Mouse (Mus musculus) kidney, embryonic 15.5 days (tissue): ENCODE data around the gene Prrt1. TPM values are rescaled to one million over a fixed set of nuclear protein-coding genes. Genes with fewer than 3 reads are reported as not detected.

Experiments used
- ATAC-seq: fragments of 200-750 bp; cut with Nextera tagmentation; replicated peaks from 2 replicates; pipeline ENCODE4 v1.8.0; 2017; ENCODE audit warnings: moderate TSS enrichment; ENCODE audit not compliant: low FRiP score
- H3K27ac ChIP-seq: fragments of 300-500 bp; sonication (generic); 2 replicates; pipeline ENCODE4 v1.5.1; 2015; ENCODE audit warnings: mild to moderate bottlenecking, inconsistent platforms
- H3K27me3 ChIP-seq: fragments of 300-500 bp; sonication (generic); 2 replicates; pipeline ENCODE4 v1.6.1; 2015; ENCODE audit warnings: inconsistent platforms
- H3K36me3 ChIP-seq: fragments of 300-500 bp; sonication (generic); 2 replicates; pipeline ENCODE4 v1.6.1; 2015; ENCODE audit warnings: inconsistent platforms
- H3K4me1 ChIP-seq: fragments of 300-500 bp; sonication (generic); 2 replicates; pipeline ENCODE4 v1.6.1; 2015; ENCODE audit warnings: inconsistent platforms
- H3K4me2 ChIP-seq: fragments of 300-500 bp; sonication (generic); 2 replicates; pipeline ENCODE4 v1.6.1; 2015; ENCODE audit warnings: moderate library complexity, mild to moderate bottlenecking, inconsistent platforms
- H3K4me3 ChIP-seq: fragments of 300-500 bp; sonication (generic); replicated peaks from 2 replicates; pipeline ENCODE4 v1.5.1; 2015; ENCODE audit warnings: mild to moderate bottlenecking, inconsistent platforms
- H3K9ac ChIP-seq: fragments of 300-500 bp; sonication (generic); 2 replicates; pipeline ENCODE4 v1.6.1; 2015; ENCODE audit warnings: mild to moderate bottlenecking, inconsistent platforms
- H3K9me3 ChIP-seq: fragments of 300-500 bp; sonication (generic); replicated peaks from 2 replicates; pipeline ENCODE4 v1.6.1; 2016; ENCODE audit warnings: inconsistent platforms
- WGBS: fragments of 180-500 bp; shearing (Covaris S2); methylation state at CpG from one replicate; pipeline ENCODE4 v1.1.7; 2015; ENCODE audit warnings: mixed read lengths; 5-methylcytosine and 5-hydroxymethylcytosine counted together
- polyA plus RNA-seq: library from polyadenylated mRNA; unstranded; fragments of >200 nt; fragmentation: Nextera tagmentation; extraction: Ambion mirVana; gene quantifications from 2 replicates; pipeline ENCODE4 v1.2.1, GENCODE M21; 2015

The Prrt1 gene
- polyA plus RNA-seq, 1 experiment from 2014 or later, result 0.35 TPM

GRCm38 (mm10) chr17:34646906-34647787, 17.8 kb downstream of the Prrt1 start, which contains the start of gene Atf6b:
TSS of gene Atf6b (plus strand) at chr17:34647146.
- under 1% methylated on average over 66 of the region's 66 CpGs for WGBS
- peak within 1 kb of the TSS; percentile 84 for H3K9ac ChIP-seq
- H3K4me3 ChIP-seq, result peak within 1 kb of the TSS; percentile 85
- peaks cover 33% of the 10 kb centered on the region for H3K36me3 ChIP-seq
- peak within 1 kb of the TSS; percentile 84 for H3K4me2 ChIP-seq
- H3K27ac ChIP-seq, result peak within 1 kb of the TSS; percentile 70
- peak; percentile 97 for ATAC-seq
- peaks cover 41% of the 10 kb centered on the region for H3K4me1 ChIP-seq
- H3K9me3 ChIP-seq, result no peaks in the 10 kb centered on the region
- H3K27me3 ChIP-seq, result no peaks in the 10 kb centered on the region

GRCm38 (mm10) chr17:34648141-34648890, 19.0 kb downstream of the Prrt1 start:
- peak overlapping the region; percentile 84 for H3K4me2 ChIP-seq
- H3K36me3 ChIP-seq, result peaks cover 44% of the 10 kb centered on the region
- peaks cover 41% of the 10 kb centered on the region for H3K4me1 ChIP-seq
- H3K9ac ChIP-seq, result peak overlapping the region; percentile 84; the same call in 1 of the 2 replicates
- no peak for ATAC-seq
- H3K4me3 ChIP-seq, result peak overlapping the region; percentile 85
- no peaks in the 10 kb centered on the region for H3K9me3 ChIP-seq
- WGBS, result 76% methylated on average over 16 of the region's 16 CpGs
- H3K27ac ChIP-seq, result no peak overlapping the region
- H3K27me3 ChIP-seq, result no peaks in the 10 kb centered on the region

- H3K9me3 ChIP-seq, result no peaks in the 10 kb centered on the region
- 91% methylated on average over 18 of the region's 18 CpGs for WGBS
- no peak for ATAC-seq
- peaks cover 54% of the 10 kb centered on the region for H3K36me3 ChIP-seq
- H3K4me3 ChIP-seq, result no peak overlapping the region
- no peak overlapping the region for H3K27ac ChIP-seq
- no peaks in the 10 kb centered on the region for H3K27me3 ChIP-seq
- H3K4me1 ChIP-seq, result peaks cover 40% of the 10 kb centered on the region
- no peak overlapping the region for H3K9ac ChIP-seq
- no peak overlapping the region for H3K4me2 ChIP-seq
Measured at GRCm38 (mm10) chr17:34649106-34649864, 20.0 kb downstream of the Prrt1 start.

GRCm38 (mm10) chr17:34650781-34651180, 21.4 kb downstream of the Prrt1 start:
- 90% methylated on average over 14 of the region's 14 CpGs for WGBS
- peaks cover 59% of the 10 kb centered on the region for H3K36me3 ChIP-seq

GRCm38 (mm10) chr17:34651507-34652221, 22.3 kb downstream of the Prrt1 start:
- WGBS, result 49% methylated on average over 19 of the region's 19 CpGs
- Histone ChIP-seq H3K4me2 (no peak overlapping the region), H3K36me3 (peaks cover 59% of the 10 kb centered on the region), H3K27me3 (no peaks in the 10 kb centered on the region), H3K4me1 (peaks cover 44% of the 10 kb centered on the region), H3K9ac (no peak overlapping the region), H3K4me3 (no peak overlapping the region), H3K9me3 (no peaks in the 10 kb centered on the region), H3K27ac (no peak overlapping the region)
- ATAC-seq, result no peak

More at GRCm38 (mm10) chr17:34650781-34651180, 21.4 kb downstream of the Prrt1 start:
- no peak overlapping the region for H3K9ac ChIP-seq
- peaks cover 44% of the 10 kb centered on the region for H3K4me1 ChIP-seq
- no peak overlapping the region for H3K4me2 ChIP-seq
- no peak overlapping the region for H3K27ac ChIP-seq
- no peaks in the 10 kb centered on the region for H3K27me3 ChIP-seq
- H3K9me3 ChIP-seq, result no peaks in the 10 kb centered on the region
- ATAC-seq, result no peak
- H3K4me3 ChIP-seq, result no peak overlapping the region

GRCm38 (mm10) chr17:34652546-34652945, 23.2 kb downstream of the Prrt1 start:
- H3K36me3 ChIP-seq, result peaks cover 59% of the 10 kb centered on the region

GRCm38 (mm10) chr17:34652985-34653384, 23.7 kb downstream of the Prrt1 start:
- 86% methylated on average over 8 of the region's 8 CpGs for WGBS
- ATAC-seq, result no peak

More at GRCm38 (mm10) chr17:34652546-34652945, 23.2 kb downstream of the Prrt1 start:
- H3K4me3 ChIP-seq, result no peak overlapping the region
- H3K4me2 ChIP-seq, result no peak overlapping the region
- no peak overlapping the region for H3K9ac ChIP-seq
- H3K27ac ChIP-seq, result no peak overlapping the region
- no peaks in the 10 kb centered on the region for H3K9me3 ChIP-seq
- 0 out of 2 replicates have a peak, but pooled peaks cover 3% of the 10 kb centered on the region for H3K27me3 ChIP-seq
- no peak for ATAC-seq
- H3K4me1 ChIP-seq, result peaks cover 42% of the 10 kb centered on the region
- 87% methylated on average over 10 of the region's 10 CpGs for WGBS

GRCm38 (mm10) chr17:34653746-34654285, 24.5 kb downstream of the Prrt1 start:
- H3K27me3 ChIP-seq, result peaks cover 13% of the 10 kb centered on the region; the same call in 1 of the 2 replicates
- WGBS, result 66% methylated on average over 9 of the region's 9 CpGs
- peaks cover 59% of the 10 kb centered on the region for H3K36me3 ChIP-seq
- H3K27ac ChIP-seq, result no peak overlapping the region
- H3K9ac ChIP-seq, result no peak overlapping the region
- no peak for ATAC-seq
- H3K9me3 ChIP-seq, result no peaks in the 10 kb centered on the region
- H3K4me1 ChIP-seq, result peaks cover 29% of the 10 kb centered on the region
- no peak overlapping the region for H3K4me2 ChIP-seq
- no peak overlapping the region for H3K4me3 ChIP-seq

More at GRCm38 (mm10) chr17:34652985-34653384, 23.7 kb downstream of the Prrt1 start:
- 0 out of 2 replicates have a peak, but pooled peaks cover 7% of the 10 kb centered on the region for H3K27me3 ChIP-seq
- H3K27ac ChIP-seq, result no peak overlapping the region
- H3K9ac ChIP-seq, result no peak overlapping the region
- H3K9me3 ChIP-seq, result no peaks in the 10 kb centered on the region
- no peak overlapping the region for H3K4me2 ChIP-seq
- peaks cover 59% of the 10 kb centered on the region for H3K36me3 ChIP-seq
- no peak overlapping the region for H3K4me3 ChIP-seq
- H3K4me1 ChIP-seq, result peaks cover 38% of the 10 kb centered on the region

GRCm38 (mm10) chr17:34654392-34654791, 25.1 kb downstream of the Prrt1 start:
- no peak overlapping the region for H3K27ac ChIP-seq
- H3K4me2 ChIP-seq, result no peak overlapping the region
- H3K9ac ChIP-seq, result no peak overlapping the region
- 88% methylated on average over 13 of the region's 13 CpGs for WGBS
- peaks cover 27% of the 10 kb centered on the region for H3K4me1 ChIP-seq
- peaks cover 53% of the 10 kb centered on the region for H3K36me3 ChIP-seq
- peaks cover 19% of the 10 kb centered on the region; the same call in 1 of the 2 replicates for H3K27me3 ChIP-seq
- no peaks in the 10 kb centered on the region for H3K9me3 ChIP-seq
- H3K4me3 ChIP-seq, result no peak overlapping the region
- no peak for ATAC-seq

- H3K9me3 ChIP-seq, result no peaks in the 10 kb centered on the region
- H3K4me2 ChIP-seq, result no peak overlapping the region
- 57% methylated on average over 7 of the region's 7 CpGs for WGBS
- H3K27ac ChIP-seq, result peak overlapping the region; percentile 54
- peaks cover 27% of the 10 kb centered on the region for H3K4me1 ChIP-seq
- H3K27me3 ChIP-seq, result peaks cover 26% of the 10 kb centered on the region
- H3K36me3 ChIP-seq, result peaks cover 45% of the 10 kb centered on the region
- H3K4me3 ChIP-seq, result no peak overlapping the region
- peak; percentile 14 for ATAC-seq
- H3K9ac ChIP-seq, result no peak overlapping the region
Measured at GRCm38 (mm10) chr17:34655160-34655559, 25.8 kb downstream of the Prrt1 start.

- H3K4me2 ChIP-seq, result no peak overlapping the region
- 45% methylated on average over 4 of the region's 4 CpGs for WGBS
Measured at GRCm38 (mm10) chr17:34655581-34655991, 26.3 kb downstream of the Prrt1 start.

More at GRCm38 (mm10) chr17:34655581-34655991, 26.3 kb downstream of the Prrt1 start:
- Histone ChIP-seq H3K9ac (no peak overlapping the region), H3K27ac (peak overlapping the region; percentile 54), H3K27me3 (peaks cover 30% of the 10 kb centered on the region), H3K4me3 (no peak overlapping the region), H3K36me3 (peaks cover 41% of the 10 kb centered on the region), H3K9me3 (no peaks in the 10 kb centered on the region), H3K4me1 (peaks cover 31% of the 10 kb centered on the region)
- peak; percentile 82 for ATAC-seq
